Mouse (Mus musculus) hindbrain, embryonic 14.5 days (tissue): ENCODE results near the gene Kars. TPM values are rescaled to one million over a fixed set of nuclear protein-coding genes. Genes with fewer than 3 reads are reported as not detected.

Source experiments
- ATAC-seq: fragments of 200-750 bp; cut with Nextera tagmentation; 2 replicates; pipeline ENCODE4 v1.8.0; 2017; ENCODE audit warnings: moderate number of reproducible peaks, mild to moderate bottlenecking, moderate TSS enrichment, moderate library complexity; ENCODE audit not compliant: low FRiP score
- DNase-seq: peaks from one replicate; pipeline ENCODE4 v3.0.0-alpha.2; 2015; ENCODE audit warnings: low spot score
- H3K27ac ChIP-seq: fragments of 300-500 bp; sonication (generic); 2 replicates; pipeline ENCODE4 v1.5.1; 2014; ENCODE audit warnings: mild to moderate bottlenecking, moderate library complexity
- H3K27me3 ChIP-seq: fragments of 300-500 bp; sonication (generic); 2 replicates; pipeline ENCODE4 v1.6.1; 2014; ENCODE audit warnings: mild to moderate bottlenecking, low read length, mixed read lengths; ENCODE audit not compliant: control insufficient read depth, insufficient read depth
- H3K36me3 ChIP-seq: fragments of 300-500 bp; sonication (generic); replicated peaks from 2 replicates; pipeline ENCODE4 v1.6.1; 2014; ENCODE audit not compliant: control insufficient read depth, insufficient read depth
- H3K4me1 ChIP-seq: fragments of 300-500 bp; sonication (generic); replicated peaks from 2 replicates; pipeline ENCODE4 v1.6.1; 2014; ENCODE audit warnings: antibody characterized with exemption, low read length, mixed read lengths; ENCODE audit not compliant: control insufficient read depth, insufficient read depth
- H3K4me2 ChIP-seq: fragments of 300-500 bp; sonication (generic); replicated peaks from 2 replicates; pipeline ENCODE4 v1.6.1; 2014; ENCODE audit warnings: mild to moderate bottlenecking, moderate library complexity
- H3K4me3 ChIP-seq: fragments of 300-500 bp; sonication (generic); replicated peaks from 2 replicates; pipeline ENCODE4 v1.5.1; 2014; ENCODE audit warnings: mild to moderate bottlenecking, low read length
- H3K9ac ChIP-seq: fragments of 300-500 bp; sonication (generic); 2 replicates; pipeline ENCODE4 v1.6.1; 2014
- H3K9me3 ChIP-seq: fragments of 300-500 bp; sonication (generic); 2 replicates; pipeline ENCODE4 v1.6.1; 2016; ENCODE audit warnings: low read length; ENCODE audit not compliant: control insufficient read depth
- WGBS: fragments of 180-500 bp; shearing (Covaris S2); extraction: QIAGEN DNeasy Blood & Tissue Kit; methylation state at CpG from one replicate; pipeline ENCODE4 v1.1.7; 2014; 5-methylcytosine and 5-hydroxymethylcytosine counted together
- polyA plus RNA-seq: library from polyadenylated mRNA; unstranded; fragments of >200 nt; fragmentation: Nextera tagmentation; extraction: Ambion mirVana; gene quantifications from 2 replicates; pipeline ENCODE4 v1.2.1, GENCODE M21; 2014

Gene Kars
- polyA plus RNA-seq, 1 experiment from 2014 or later = 190 TPM

DNA sequence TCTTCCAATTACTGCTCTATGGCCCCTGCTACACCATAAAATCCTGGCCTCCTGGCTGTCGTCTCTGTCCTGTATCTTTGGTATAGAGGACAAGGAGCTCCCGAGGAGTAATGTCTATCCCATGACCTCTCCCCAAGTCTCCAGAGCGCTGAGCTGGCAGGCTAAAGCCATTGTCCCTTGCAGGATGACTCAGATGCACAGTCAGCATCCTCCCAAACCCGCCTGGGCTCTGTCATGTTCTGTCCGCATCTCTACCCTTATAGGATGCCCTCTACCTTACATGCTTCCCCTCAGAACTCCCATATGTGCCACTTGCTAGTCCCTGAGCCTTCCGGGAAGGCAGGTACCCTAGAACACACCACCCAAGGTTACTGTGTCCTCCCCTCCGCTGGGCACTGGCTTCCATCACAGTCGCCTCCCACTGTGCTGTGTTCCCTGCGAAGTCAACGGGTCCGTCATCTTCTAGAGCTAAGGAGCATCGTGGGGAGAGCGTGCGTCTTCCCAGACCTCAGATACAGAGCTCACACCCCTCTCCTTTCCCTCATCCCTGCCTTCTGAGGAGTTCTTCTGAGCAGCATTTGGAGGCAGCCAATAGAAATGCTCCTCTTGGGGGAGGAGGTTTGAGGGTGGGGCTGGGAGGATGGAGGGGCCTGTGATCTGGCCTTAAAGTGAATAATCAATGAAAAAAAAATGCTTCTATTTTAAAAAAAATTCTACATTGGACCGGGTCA is 50.4 kb downstream of the Kars start:
- Histone ChIP-seq H3K27me3 (no peaks in the 10 kb centered on the region), H3K4me3 (no peak overlapping the region), H3K4me2 (no peak overlapping the region), H3K9ac (no peak overlapping the region), H3K36me3 (peaks cover 16% of the 10 kb centered on the region), H3K27ac (no peak overlapping the region), H3K4me1 (no peaks in the 10 kb centered on the region), H3K9me3 (no peaks in the 10 kb centered on the region)
- ATAC-seq (no peak), DNase-seq (no peak)
- WGBS = 78% methylated on average over 15 of the region's 15 CpGs

DNA sequence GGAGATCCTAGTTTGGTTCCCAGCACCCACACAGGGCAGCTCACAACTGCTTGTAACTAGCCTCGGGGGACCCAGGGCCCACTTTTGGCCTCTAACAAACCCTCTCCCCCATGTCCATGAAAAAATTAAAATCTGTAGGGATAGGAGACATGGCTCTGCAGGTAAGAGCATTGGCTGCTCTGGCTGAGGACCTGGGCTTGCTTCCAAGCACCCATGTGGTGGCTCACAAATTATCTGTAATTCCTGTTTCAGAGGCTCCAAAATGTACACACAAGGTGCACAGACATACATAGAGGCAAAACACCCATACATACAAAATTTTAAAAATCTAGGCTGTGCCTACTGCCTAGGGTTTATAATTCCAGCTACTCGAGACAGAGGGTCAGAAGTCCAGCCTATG is 53.9 kb downstream of the Kars start:
- no peak for DNase-seq
- H3K9me3 ChIP-seq = no peaks in the 10 kb centered on the region
- peaks cover 45% of the 10 kb centered on the region for H3K36me3 ChIP-seq
- H3K4me2 ChIP-seq = no peak overlapping the region
- H3K27me3 ChIP-seq = no peaks in the 10 kb centered on the region
- no peak overlapping the region for H3K9ac ChIP-seq
- ATAC-seq = no peak
- H3K27ac ChIP-seq = no peak overlapping the region
- no peak overlapping the region for H3K4me3 ChIP-seq
- no peaks in the 10 kb centered on the region for H3K4me1 ChIP-seq
- 95% methylated on average over 2 of the region's 2 CpGs for WGBS

DNA sequence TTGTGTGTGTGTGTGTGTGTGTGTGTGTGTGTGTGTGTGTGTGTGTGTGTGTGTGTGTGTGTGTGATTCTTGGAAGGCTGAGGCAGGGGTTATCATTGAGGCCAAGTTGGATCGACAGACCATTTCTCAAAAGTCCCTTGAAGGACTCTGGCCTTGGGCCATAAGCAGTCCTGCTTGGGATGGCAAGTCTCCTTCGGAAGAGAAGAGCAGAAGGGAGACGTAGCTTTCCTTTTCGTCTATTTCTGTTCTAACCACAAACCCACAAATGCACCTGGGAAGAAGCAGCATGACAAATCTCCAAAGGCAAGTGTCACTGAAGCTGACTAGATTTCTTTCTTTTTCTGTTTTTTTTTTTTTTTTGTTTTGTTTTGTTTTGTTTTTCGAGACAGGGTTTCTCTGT is 55.2 kb downstream of the Kars start:
- Histone ChIP-seq H3K27me3 (no peaks in the 10 kb centered on the region), H3K36me3 (peaks cover 58% of the 10 kb centered on the region), H3K27ac (no peak overlapping the region), H3K9ac (no peak overlapping the region), H3K4me1 (no peaks in the 10 kb centered on the region), H3K9me3 (no peaks in the 10 kb centered on the region), H3K4me3 (no peak overlapping the region), H3K4me2 (no peak overlapping the region)
- DNase-seq (no peak), ATAC-seq (no peak)
- 90% methylated on average over 5 of the region's 5 CpGs for WGBS

DNA sequence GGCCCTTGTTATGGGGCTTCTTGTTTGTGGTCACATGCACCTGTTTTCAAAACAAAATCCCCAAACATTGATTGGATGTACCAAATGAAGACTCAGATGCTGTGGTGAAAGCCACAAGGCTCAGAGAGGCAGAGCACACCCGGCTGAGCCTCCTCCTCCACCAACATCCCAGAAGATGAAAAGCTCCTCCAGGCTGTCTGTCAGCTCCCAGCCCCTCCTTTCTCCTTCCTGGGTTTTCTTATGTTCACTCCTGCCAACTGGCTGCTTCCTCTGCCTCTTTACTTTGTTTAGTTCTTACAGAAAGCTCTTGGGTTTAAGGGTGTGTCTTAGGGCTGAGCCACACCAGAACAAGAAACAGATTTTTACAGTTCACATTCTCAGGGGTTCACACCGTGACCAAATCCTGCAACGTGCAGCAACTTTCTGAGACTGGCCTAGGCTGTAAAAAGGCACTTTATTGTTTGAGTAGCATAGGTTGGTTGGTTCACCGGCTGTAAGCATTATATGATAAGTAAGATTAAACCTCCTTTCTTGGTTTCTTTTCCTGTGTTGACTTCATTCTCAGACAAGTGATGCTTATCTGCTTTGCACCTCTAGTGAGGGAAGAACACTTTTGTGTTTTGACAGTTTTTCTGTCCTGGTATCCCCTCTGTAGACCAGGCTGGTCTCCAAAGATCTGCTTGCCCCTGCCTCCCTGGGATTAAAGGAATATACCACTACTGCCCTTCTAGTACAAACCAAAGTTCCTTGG is 56.1 kb downstream of the Kars start:
- WGBS = 92% methylated on average over 4 of the region's 4 CpGs
- no peak for DNase-seq
- Histone ChIP-seq H3K9me3 (no peaks in the 10 kb centered on the region), H3K4me3 (no peak overlapping the region), H3K27ac (no peak overlapping the region), H3K4me1 (no peaks in the 10 kb centered on the region), H3K36me3 (peaks cover 63% of the 10 kb centered on the region), H3K9ac (no peak overlapping the region), H3K27me3 (no peaks in the 10 kb centered on the region), H3K4me2 (no peak overlapping the region)
- ATAC-seq = no peak

DNA sequence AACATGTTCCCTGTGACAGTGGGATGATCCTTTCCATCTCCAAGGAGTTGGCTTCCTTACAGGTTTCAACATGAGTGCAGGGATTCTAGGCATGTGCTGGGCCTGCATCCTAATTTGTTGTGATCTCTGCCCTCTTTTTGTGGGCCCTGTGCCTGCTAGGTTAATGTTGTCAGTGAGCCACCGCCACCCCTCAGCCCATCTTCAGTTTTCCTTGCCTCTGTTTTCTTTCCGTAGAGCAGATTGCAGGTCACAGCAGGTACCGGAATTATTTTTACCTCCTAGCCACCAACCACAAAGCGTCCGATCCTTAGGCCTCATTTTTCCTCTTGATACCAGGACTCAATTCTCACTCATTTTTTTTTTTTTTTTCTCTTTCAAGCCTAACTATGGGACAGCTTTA is 59.2 kb downstream of the Kars start:
- Histone ChIP-seq H3K9me3 (no peaks in the 10 kb centered on the region), H3K36me3 (peaks cover 88% of the 10 kb centered on the region), H3K4me2 (no peak overlapping the region), H3K4me1 (no peaks in the 10 kb centered on the region), H3K27me3 (no peaks in the 10 kb centered on the region), H3K27ac (no peak overlapping the region), H3K9ac (no peak overlapping the region), H3K4me3 (no peak overlapping the region)
- DNase-seq = no peak
- 90% methylated on average over 5 of the region's 5 CpGs for WGBS
- ATAC-seq = no peak

DNA sequence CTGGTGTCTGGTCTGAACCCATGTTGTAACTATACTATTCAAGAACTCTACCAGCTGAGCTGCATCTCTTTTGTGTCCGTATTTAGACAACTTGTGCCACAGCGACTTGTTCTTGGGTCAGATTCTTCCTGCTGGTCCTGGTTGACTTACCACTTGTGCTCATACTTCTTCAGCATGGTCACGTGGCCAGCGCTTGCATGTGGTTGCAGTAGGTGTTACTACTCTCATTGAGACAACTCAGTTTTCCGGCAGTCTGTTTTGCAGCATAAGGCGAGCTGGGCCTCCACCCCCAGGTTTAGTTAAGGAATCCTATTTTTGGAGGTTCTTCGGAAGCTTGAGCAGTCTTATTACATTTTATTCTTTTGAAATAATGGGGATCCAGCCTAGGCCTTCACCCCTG is 59.8 kb downstream of the Kars start:
- Histone ChIP-seq H3K9ac (no peak overlapping the region), H3K4me1 (no peaks in the 10 kb centered on the region), H3K36me3 (peaks cover 88% of the 10 kb centered on the region), H3K4me2 (no peak overlapping the region), H3K4me3 (no peak overlapping the region), H3K27me3 (no peaks in the 10 kb centered on the region), H3K9me3 (no peaks in the 10 kb centered on the region), H3K27ac (no peak overlapping the region)
- ATAC-seq (no peak), DNase-seq (no peak)
- WGBS = 94% methylated on average over 7 of the region's 7 CpGs

DNA sequence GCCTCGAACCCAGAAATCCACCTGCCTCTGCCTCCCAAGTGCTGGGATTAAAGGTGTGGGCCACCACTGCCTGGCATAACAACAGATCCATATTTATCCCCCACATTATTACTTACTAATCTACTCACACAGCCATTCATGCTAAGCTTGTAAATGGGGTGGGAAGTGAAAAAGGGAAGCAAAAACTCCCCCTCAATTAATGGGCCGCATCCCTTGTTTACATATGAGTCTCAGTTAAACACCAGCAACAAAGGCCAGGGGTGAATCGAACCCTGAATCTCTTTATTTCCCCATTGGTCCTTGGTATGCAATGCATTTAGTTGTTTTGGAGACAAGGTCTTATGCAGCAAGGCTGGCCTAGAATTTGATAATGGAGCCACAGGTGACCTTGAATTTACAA is 60.3 kb downstream of the Kars start:
- Histone ChIP-seq H3K36me3 (peaks cover 88% of the 10 kb centered on the region), H3K27me3 (no peaks in the 10 kb centered on the region), H3K9ac (no peak overlapping the region), H3K4me2 (no peak overlapping the region), H3K4me1 (no peaks in the 10 kb centered on the region), H3K9me3 (no peaks in the 10 kb centered on the region), H3K27ac (no peak overlapping the region), H3K4me3 (no peak overlapping the region)
- WGBS = 96% methylated on average over 3 of the region's 3 CpGs
- DNase-seq = no peak
- ATAC-seq = no peak

DNA sequence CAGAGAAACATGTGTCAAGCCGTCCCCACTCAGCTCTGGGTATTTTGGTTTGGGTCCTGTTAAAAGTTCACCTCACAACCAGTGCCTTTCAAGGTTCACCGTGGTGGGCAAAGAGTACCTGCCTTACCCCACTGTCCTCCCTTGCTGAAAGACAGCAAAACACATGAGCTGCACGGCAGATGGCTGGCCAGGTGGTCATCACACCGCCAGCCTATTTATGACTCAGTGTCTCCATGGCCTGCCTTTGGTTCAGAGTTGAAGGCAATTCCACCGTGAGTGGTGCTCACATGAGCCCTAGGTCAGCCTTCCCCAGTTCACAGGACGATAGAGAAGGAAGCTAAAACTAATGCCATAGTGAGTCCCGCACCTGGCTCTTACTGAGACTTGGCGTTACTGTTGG is 63.2 kb downstream of the Kars start:
- no peaks in the 10 kb centered on the region for H3K4me1 ChIP-seq
- no peak overlapping the region for H3K4me2 ChIP-seq
- no peak overlapping the region for H3K4me3 ChIP-seq
- DNase-seq (no peak), ATAC-seq (no peak)
- no peaks in the 10 kb centered on the region for H3K27me3 ChIP-seq
- H3K36me3 ChIP-seq = peaks cover 89% of the 10 kb centered on the region
- no peaks in the 10 kb centered on the region for H3K9me3 ChIP-seq
- H3K9ac ChIP-seq = no peak overlapping the region
- H3K27ac ChIP-seq = no peak overlapping the region
- 95% methylated on average over 8 of the region's 8 CpGs for WGBS

DNA sequence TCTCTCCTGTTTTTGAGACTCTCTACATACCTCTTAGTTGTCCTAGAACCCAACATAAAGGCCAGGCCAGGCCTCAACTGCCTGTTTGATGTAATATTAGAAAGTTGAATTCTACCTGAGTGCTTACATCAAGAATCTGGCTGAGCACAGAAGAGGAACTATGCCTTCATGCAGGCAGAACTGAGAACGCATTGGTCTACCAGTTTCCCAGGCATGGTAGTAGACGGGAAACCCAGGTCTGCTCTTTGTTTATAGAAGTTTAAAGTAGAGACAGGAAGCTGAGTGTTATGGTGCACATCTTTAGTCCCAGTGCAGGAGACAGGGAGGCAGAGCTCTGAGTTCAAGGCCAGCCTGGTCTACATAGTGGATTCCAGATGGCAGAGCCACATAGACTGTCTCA is 64.0 kb downstream of the Kars start:
- Histone ChIP-seq H3K4me2 (no peak overlapping the region), H3K4me3 (no peak overlapping the region), H3K27ac (no peak overlapping the region), H3K36me3 (peaks cover 93% of the 10 kb centered on the region), H3K27me3 (no peaks in the 10 kb centered on the region), H3K4me1 (no peaks in the 10 kb centered on the region), H3K9ac (no peak overlapping the region), H3K9me3 (no peaks in the 10 kb centered on the region)
- 92% methylated on average over 2 of the region's 2 CpGs for WGBS
- ATAC-seq = no peak
- no peak for DNase-seq
